In genomic region chr16:94402185-94402584, GRCm38 (mm10) we compare ENCODE assay signal across 9 mouse cellular contexts. TPM values are rescaled to one million over a fixed set of nuclear protein-coding genes. Genes with fewer than 3 reads are reported as not detected.
DNase-seq lines count a peak whose midpoint lies in the region; ATAC-seq and TF ChIP-seq lines count a peak whose summit lies in the region.
"Had no signal": no experiment of that assay in that cellular context is flagged by ENCODE, and none has a peak within 500 bp of the region (broad histone marks: within the 10 kb centered on the region; RNA-seq: fewer than 3 reads in every experiment).

No protein-coding gene starts in this region.

- H3K4me1 ChIP-seq in forebrain, embryonic 16.5 days (replicated peaks; ENCODE audit: control insufficient read depth, insufficient read depth, low read length): peaks cover 3% of the 10 kb centered on the region; the same call in 1 of the 2 replicates
- peaks cover 7% of the 10 kb centered on the region; the same call in 1 of the 2 replicates for H3K4me1 ChIP-seq in forebrain, embryonic 10.5 days
- H3K4me1 ChIP-seq: limb, embryonic 15.5 days had no signal

- H3K4me3 ChIP-seq in forebrain, embryonic 16.5 days (replicated peaks; ENCODE audit: low read length): no peak overlapping the region
- H3K4me3 ChIP-seq in forebrain, embryonic 10.5 days: no peak overlapping the region
- H3K4me3 ChIP-seq: limb, embryonic 15.5 days had no signal

- intact Hi-C loops in left cerebral cortex, postnatal 14 days (cut with DNase I): no loop called here

- no peak overlapping the region for H3K27ac ChIP-seq in forebrain, embryonic 16.5 days (ENCODE audit: low read length)
- no peak overlapping the region for H3K27ac ChIP-seq in forebrain, embryonic 10.5 days
- H3K27ac ChIP-seq: limb, embryonic 15.5 days had no signal

- H3K9me3 ChIP-seq in forebrain, embryonic 16.5 days (ENCODE audit: control insufficient read depth, low read length): no peaks in the 10 kb centered on the region
- H3K9me3 ChIP-seq in forebrain, embryonic 10.5 days: no peaks in the 10 kb centered on the region
- H3K9me3 ChIP-seq: limb, embryonic 15.5 days had no signal

- DNase-seq in forebrain, embryonic 10.5 days (ENCODE audit: extremely low spot score, low spot score): no peak
- DNase-seq in left cerebral cortex, postnatal 14 days (ENCODE audit: low spot score in 2 of 2): peak; percentile 40 to 60
- no peak for DNase-seq in left cerebral cortex, adult 9 months (ENCODE audit: low spot score in 2 of 2)
- peak; percentile 6 for DNase-seq in Patski (ENCODE audit: low read depth, low spot score)
- no peak for DNase-seq in spleen, adult 18-20 months
- no peak for DNase-seq in spleen, adult 12 weeks (ENCODE audit: low spot score)

- H3K9ac ChIP-seq in forebrain, embryonic 16.5 days (replicated peaks; ENCODE audit: low read depth, low read length): no peak overlapping the region
- H3K9ac ChIP-seq: limb, embryonic 15.5 days had no signal

- ATAC-seq in forebrain, embryonic 16.5 days: 0 out of 2 replicates have a peak, but pooled peaks have one; percentile 23
- peak; percentile 57 for ATAC-seq in Patski
- ATAC-seq in granulocyte monocyte progenitor cell, adult 5-6 weeks (replicated peaks; ENCODE audit: poor library complexity, severe bottlenecking): peak; percentile 42; the same call in 1 of the 2 replicates

- no peak overlapping the region for H3K4me2 ChIP-seq in forebrain, embryonic 16.5 days (ENCODE audit: low read length)
- H3K4me2 ChIP-seq: limb, embryonic 15.5 days had no signal

- TF ChIP-seq CTCF in Patski (IDR thresholded peaks at IDR 0.05): no peak

- CTCF ChIA-PET in Patski (lab: Charles Lee): interaction anchor here (0.8 to 1.2 kb wide), 2 partner anchors 9 to 18 kb away, joined by 3 read pairs; no protein-coding TSS in a partner anchor

- WGBS in forebrain, embryonic 16.5 days: 85% methylated on average over 4 of the region's 4 CpGs
- 95% methylated on average over 4 of the region's 4 CpGs for WGBS in forebrain, embryonic 10.5 days

- no peaks in the 10 kb centered on the region for H3K27me3 ChIP-seq in forebrain, embryonic 16.5 days (replicated peaks; ENCODE audit: control insufficient read depth, insufficient read depth, low read length)
- no peaks in the 10 kb centered on the region for H3K27me3 ChIP-seq in forebrain, embryonic 10.5 days (ENCODE audit: poor library complexity, severe bottlenecking)
- H3K27me3 ChIP-seq in Patski: no peaks in the 10 kb centered on the region
- H3K27me3 ChIP-seq: limb, embryonic 15.5 days had no signal

- POLR2A ChIA-PET in Patski (lab: Charles Lee): no interaction called here

- peaks cover 17% of the 10 kb centered on the region; the same call in 1 of the 2 replicates for H3K36me3 ChIP-seq in forebrain, embryonic 16.5 days (ENCODE audit: control insufficient read depth, insufficient read depth)
- H3K36me3 ChIP-seq in forebrain, embryonic 10.5 days (replicated peaks): peaks cover 50% of the 10 kb centered on the region

- in situ Hi-C loops in Patski (cut with MboI; ENCODE audit: low pct_unique_long_range_greater_than_20kb): no loop called here

RNA-seq across cellular contexts. Expression of gene Pigp, which starts 30.5 kb away (rescaled TPM):
- 117 and 120 TPM in 2 replicates for polyA plus RNA-seq in forebrain, embryonic 16.5 days (2015; fragmentation: Nextera tagmentation; extraction: Ambion mirVana)
- 89.3 and 94.9 TPM in 2 replicates for polyA plus RNA-seq in forebrain, embryonic 10.5 days (2016; fragmentation: Nextera tagmentation; extraction: Ambion mirVana)
- total RNA-seq in left cerebral cortex, postnatal 14 days (2021): 10 to 100 TPM; 42.0 to 44.8 TPM
- 88.2 TPM for polyA plus RNA-seq in Patski (2021)
- total RNA-seq in granulocyte monocyte progenitor cell, adult 5-6 weeks (2014; fragmentation: Nextera tagmentation): 38.2 and 48.2 TPM in 2 replicates
- 13.4 and 26.4 TPM in 2 replicates for total RNA-seq in granulocyte monocyte progenitor cell, adult 5-6 weeks (2017)

RNA-seq across cellular contexts. Expression of gene Ttc3, which starts 31.8 kb away (rescaled TPM):
- polyA plus RNA-seq in forebrain, embryonic 16.5 days (2015; fragmentation: Nextera tagmentation; extraction: Ambion mirVana): 831 and 875 TPM in 2 replicates
- polyA plus RNA-seq in forebrain, embryonic 10.5 days (2016; fragmentation: Nextera tagmentation; extraction: Ambion mirVana): 304 and 306 TPM in 2 replicates
- 100 to 1,000 TPM; 802 to 810 TPM for total RNA-seq in left cerebral cortex, postnatal 14 days (2021)
- 119 TPM for polyA plus RNA-seq in Patski (2021)
- total RNA-seq in granulocyte monocyte progenitor cell, adult 5-6 weeks (2014; fragmentation: Nextera tagmentation): 63.4 and 64.2 TPM in 2 replicates
- 84.1 and 118 TPM in 2 replicates for total RNA-seq in granulocyte monocyte progenitor cell, adult 5-6 weeks (2017)

Comparison
In these comparisons a context has a peak if more than half of its experiments do, and no peak if none do; other contexts are left out.
1. DNase-seq: peak in left cerebral cortex, postnatal 14 days (2 of 2) and Patski (single experiment); none in forebrain, embryonic 10.5 days (single experiment), left cerebral cortex, adult 9 months (0 of 2), spleen, adult 18-20 months (0 of 2) and spleen, adult 12 weeks (single experiment).
2. Peak in every context shown above with its lines, with median percentiles within 50 percentile points of each other: ATAC-seq.